Mouse (Mus musculus) forebrain, postnatal 0 days (tissue): ENCODE results near the gene Pdzd2. TPM values are rescaled to one million over a fixed set of nuclear protein-coding genes. Genes with fewer than 3 reads are reported as not detected.

Experiments used
- ATAC-seq: fragments of 200-750 bp; cut with Nextera tagmentation; 2 replicates; pipeline ENCODE4 v1.8.0; 2017; ENCODE audit warnings: mild to moderate bottlenecking, moderate library complexity
- DNase-seq: peaks from one replicate; pipeline ENCODE4 v3.0.0-alpha.2; 2015
- H3K27ac ChIP-seq: fragments of 300-500 bp; sonication (generic); 2 replicates; pipeline ENCODE4 v1.5.1; 2014; ENCODE audit warnings: low read depth, mild to moderate bottlenecking, antibody characterized with exemption, low read length, moderate library complexity, mixed read lengths
- H3K27me3 ChIP-seq: fragments of 300-500 bp; sonication (generic); 2 replicates; pipeline ENCODE4 v1.6.1; 2014; ENCODE audit warnings: mild to moderate bottlenecking, low read length, mixed read lengths; ENCODE audit not compliant: insufficient read depth
- H3K36me3 ChIP-seq: fragments of 300-500 bp; sonication (generic); 2 replicates; pipeline ENCODE4 v1.6.1; 2014; ENCODE audit warnings: mild to moderate bottlenecking, moderate library complexity; ENCODE audit not compliant: insufficient read depth
- H3K4me1 ChIP-seq: fragments of 300-500 bp; sonication (generic); 2 replicates; pipeline ENCODE4 v1.6.1; 2014; ENCODE audit warnings: antibody characterized with exemption; ENCODE audit not compliant: insufficient read depth
- H3K4me2 ChIP-seq: fragments of 300-500 bp; sonication (generic); 2 replicates; pipeline ENCODE4 v1.6.1; 2014; ENCODE audit warnings: low read depth, mild to moderate bottlenecking, moderate library complexity
- H3K4me3 ChIP-seq: fragments of 300-500 bp; sonication (generic); 2 replicates; pipeline ENCODE4 v1.5.1; 2014; ENCODE audit warnings: low read depth, low read length, mixed read lengths
- H3K9ac ChIP-seq: fragments of 300-500 bp; sonication (generic); 2 replicates; pipeline ENCODE4 v1.6.1; 2014; ENCODE audit warnings: mild to moderate bottlenecking
- H3K9me3 ChIP-seq: fragments of 300-500 bp; sonication (generic); 2 replicates; pipeline ENCODE4 v1.6.1; 2016; ENCODE audit warnings: low read length
- CTCF ChIP-seq: sonication (generic); IDR thresholded peaks from 2 replicates; pipeline ENCODE4 v1.5.1; 2016; ENCODE audit warnings: antibody characterized with exemption, control low read depth, low read depth
- WGBS: fragments of 180-500 bp; shearing (Covaris S2); extraction: QIAGEN DNeasy Blood & Tissue Kit; methylation state at CpG from one replicate; pipeline ENCODE4 v1.1.7; 2014; 5-methylcytosine and 5-hydroxymethylcytosine counted together
- polyA plus RNA-seq: library from polyadenylated mRNA; unstranded; fragments of >200 nt; fragmentation: Nextera tagmentation; extraction: Ambion mirVana; gene quantifications from 2 replicates; pipeline ENCODE4 v1.2.1, GENCODE M21; 2015
- total RNA-seq: library from RNA; depleted of rRNA; stranded (reverse); fragments of >200 nt; gene quantifications from 2 replicates; pipeline ENCODE4 v1.2.3, GENCODE M21; 2014

Pdzd2 gene
- total and polyA plus RNA-seq, 2 experiments from 2014 or later = 9.4 to 18.9 TPM

DNA sequence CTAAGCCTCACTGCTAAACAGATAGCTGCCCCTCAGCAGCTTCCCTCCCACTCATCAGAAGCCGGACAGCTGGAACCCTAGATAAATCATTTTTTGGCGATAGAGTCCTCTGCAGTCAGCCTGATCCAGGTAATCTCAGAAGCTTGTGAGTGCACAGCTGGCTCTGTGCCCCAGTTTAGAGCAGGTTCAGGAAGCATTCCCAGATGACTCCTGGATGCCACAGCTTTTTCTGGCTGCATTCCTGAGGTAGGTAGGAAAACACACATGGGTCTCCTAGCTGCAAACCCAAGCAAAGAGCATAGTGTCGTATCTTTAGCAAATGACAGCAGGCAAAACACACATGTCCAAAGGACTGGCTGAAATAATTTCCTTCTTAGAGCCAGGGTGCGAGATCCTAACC, 13.5 kb upstream of the Pdzd2 start:
- H3K4me2 ChIP-seq = no peak overlapping the region
- TF ChIP-seq CTCF = no peak

DNA sequence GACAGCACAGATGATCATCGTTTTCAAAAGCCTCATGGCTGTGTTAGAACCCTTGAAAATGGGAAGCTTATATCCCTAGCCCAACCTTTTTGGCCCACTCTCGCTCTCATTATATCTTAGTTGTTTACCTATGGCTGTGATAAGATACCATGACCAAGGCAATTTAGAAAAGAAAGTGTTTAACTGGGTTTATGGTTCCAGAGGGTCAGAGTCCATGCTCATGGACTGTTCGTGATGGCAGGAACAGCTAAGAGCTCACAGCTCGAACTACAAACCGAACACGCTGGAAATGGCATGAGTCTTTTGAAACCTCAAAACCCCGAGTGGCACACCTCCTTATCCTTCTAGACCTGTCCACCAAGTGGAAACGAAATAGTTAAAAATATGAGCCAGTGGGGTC, 11.2 kb upstream of the Pdzd2 start:
- no peak overlapping the region for H3K4me3 ChIP-seq
- H3K27me3 ChIP-seq = no peaks in the 10 kb centered on the region
- H3K27ac ChIP-seq = no peak overlapping the region
- H3K9ac ChIP-seq = no peak overlapping the region
- TF ChIP-seq CTCF = no peak
- DNase-seq (no peak), ATAC-seq (no peak)
- H3K36me3 ChIP-seq = no peaks in the 10 kb centered on the region
- H3K9me3 ChIP-seq = no peaks in the 10 kb centered on the region
- no peak overlapping the region for H3K4me2 ChIP-seq
- H3K4me1 ChIP-seq = no peaks in the 10 kb centered on the region
- 88% methylated on average over 8 of the region's 8 CpGs for WGBS

More for the DNA sequence above, 13.5 kb upstream of the Pdzd2 start:
- Histone ChIP-seq H3K9me3 (no peaks in the 10 kb centered on the region), H3K4me3 (no peak overlapping the region), H3K27ac (no peak overlapping the region), H3K9ac (no peak overlapping the region), H3K36me3 (no peaks in the 10 kb centered on the region), H3K27me3 (no peaks in the 10 kb centered on the region), H3K4me1 (no peaks in the 10 kb centered on the region)
- no peak for ATAC-seq
- WGBS = 81% methylated on average over 4 of the region's 4 CpGs
- no peak for DNase-seq

DNA sequence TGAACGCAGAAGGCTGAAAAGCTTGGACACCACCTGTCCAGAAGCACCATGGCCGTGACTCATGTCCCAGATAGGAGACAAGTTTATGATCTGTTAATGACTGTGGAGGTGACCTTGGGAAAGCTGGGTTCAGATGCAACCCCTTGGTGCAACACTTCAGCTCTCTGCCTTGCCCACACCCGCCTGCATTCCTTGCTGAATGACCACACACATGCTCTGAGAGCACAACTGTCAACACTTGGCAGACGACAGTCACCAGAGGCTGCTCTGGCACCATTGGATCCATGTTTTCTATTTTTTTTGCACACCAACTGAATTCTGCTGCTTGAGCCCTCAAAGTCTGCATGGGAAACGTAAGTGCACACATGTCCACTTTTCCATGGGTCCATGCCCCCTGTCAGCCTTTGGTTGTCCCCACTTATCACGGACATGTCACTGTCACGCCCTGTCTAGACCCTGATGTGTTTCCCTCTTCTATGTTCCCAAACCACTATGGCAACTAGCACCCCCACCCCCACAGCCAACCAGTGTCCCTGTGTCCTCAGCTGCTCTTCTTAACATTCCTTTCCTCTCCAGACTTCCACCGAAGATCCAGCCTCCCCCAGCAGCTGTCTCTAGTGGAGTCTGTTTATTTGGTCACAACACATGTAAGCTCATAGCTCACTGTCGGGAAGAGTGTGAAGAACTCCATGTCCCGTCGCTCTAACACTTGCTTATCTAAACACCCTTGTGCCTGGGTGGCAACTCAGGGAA, 10.0 kb upstream of the Pdzd2 start:
- ATAC-seq (no peak), DNase-seq (no peak)
- Histone ChIP-seq H3K36me3 (no peaks in the 10 kb centered on the region), H3K27ac (no peak overlapping the region), H3K4me3 (no peak overlapping the region), H3K4me1 (0 out of 2 replicates have a peak, but pooled peaks cover 2% of the 10 kb centered on the region), H3K4me2 (no peak overlapping the region), H3K27me3 (no peaks in the 10 kb centered on the region), H3K9me3 (no peaks in the 10 kb centered on the region), H3K9ac (no peak overlapping the region)
- no peak for TF ChIP-seq CTCF
- 88% methylated on average over 11 of the region's 11 CpGs for WGBS

DNA sequence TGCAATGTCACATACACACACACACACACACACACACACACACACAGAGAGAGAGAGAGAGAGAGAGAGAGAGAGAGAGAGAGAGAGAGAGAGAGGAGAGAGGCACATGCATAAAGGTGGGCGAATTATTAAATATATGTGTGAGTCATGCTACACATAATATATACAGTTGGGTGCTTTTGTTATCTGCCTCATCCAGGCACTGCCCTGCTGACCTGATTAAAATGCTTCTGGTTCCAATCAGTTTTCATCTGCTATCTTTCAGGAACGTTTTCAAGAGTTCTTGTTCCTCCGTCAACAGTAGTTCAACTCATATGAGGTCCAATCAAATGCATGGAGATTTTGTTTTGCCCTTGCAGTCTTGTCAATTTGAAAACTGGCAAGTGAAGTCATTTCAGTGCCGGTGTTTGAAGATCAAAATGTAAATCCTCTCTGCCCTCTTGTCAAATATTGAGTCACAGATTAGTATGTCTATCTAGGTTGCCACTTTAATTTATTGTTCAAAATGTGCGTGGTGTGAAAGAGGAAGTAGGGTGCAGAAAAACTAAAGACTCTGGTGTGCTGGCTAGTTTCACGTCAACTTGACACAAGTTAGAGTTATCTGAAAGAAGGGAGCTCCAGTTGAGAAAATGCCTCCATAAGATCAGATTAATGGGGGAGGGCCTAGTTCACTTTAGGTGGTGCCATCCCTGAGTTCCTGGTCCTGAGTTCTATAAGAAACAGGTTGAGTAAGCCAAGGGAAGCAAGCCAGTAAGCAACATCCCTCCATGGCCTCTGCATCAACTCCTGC, 2.6 kb upstream of the Pdzd2 start:
- peaks cover 6% of the 10 kb centered on the region; the same call in 1 of the 2 replicates for H3K4me1 ChIP-seq
- H3K4me3 ChIP-seq = no peak overlapping the region
- 87% methylated on average over 6 of the region's 6 CpGs for WGBS
- no peak for ATAC-seq
- no peak overlapping the region for H3K27ac ChIP-seq
- no peaks in the 10 kb centered on the region for H3K9me3 ChIP-seq
- H3K9ac ChIP-seq = no peak overlapping the region
- no peak for TF ChIP-seq CTCF
- 0 out of 2 replicates have a peak, but pooled peaks cover 6% of the 10 kb centered on the region for H3K27me3 ChIP-seq
- no peak overlapping the region for H3K4me2 ChIP-seq
- no peaks in the 10 kb centered on the region for H3K36me3 ChIP-seq
- no peak for DNase-seq

DNA sequence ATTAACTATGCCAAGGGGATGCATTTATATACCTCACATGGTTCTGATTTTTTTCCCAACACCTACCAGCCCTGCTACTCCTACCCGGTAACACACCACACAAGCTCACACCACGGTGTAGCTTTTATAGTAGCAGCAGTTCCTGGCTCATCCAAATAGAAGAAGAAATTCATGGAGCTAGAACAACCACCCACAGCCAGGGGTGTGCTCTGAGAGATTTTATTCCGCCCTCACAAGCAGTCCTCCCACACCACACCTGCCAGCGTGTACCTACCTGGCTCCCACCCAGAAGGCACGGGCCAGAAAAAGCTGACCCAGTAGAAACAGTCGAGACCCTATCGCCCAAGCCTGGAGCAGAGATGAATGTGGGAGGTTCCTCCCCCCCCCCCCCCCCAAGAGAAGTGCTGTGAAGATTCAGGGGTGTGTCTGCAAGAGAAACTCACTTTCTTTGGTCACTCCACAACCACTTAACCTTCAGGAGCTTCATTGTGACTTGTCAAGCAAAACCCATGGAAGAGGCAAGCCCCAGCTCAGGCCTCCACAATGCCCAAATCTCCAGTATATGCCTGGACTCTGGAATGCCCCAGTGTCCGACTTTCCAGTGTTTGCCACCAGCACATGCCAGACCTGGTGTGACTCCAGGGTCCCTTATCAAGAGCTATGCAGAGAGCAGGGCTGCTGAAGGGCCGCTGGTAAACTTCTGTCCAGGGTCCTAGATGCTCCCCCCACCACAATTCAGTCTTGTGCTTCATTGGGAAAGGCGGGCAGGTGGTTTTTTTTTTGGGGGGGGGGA, 1.2 kb downstream of the Pdzd2 start:
- ATAC-seq = no peak
- DNase-seq = peak; percentile 12
- 0 out of 2 replicates have a peak, but pooled peaks cover 6% of the 10 kb centered on the region for H3K27me3 ChIP-seq
- peak overlapping the region; percentile 54 for H3K4me3 ChIP-seq
- H3K27ac ChIP-seq = no peak overlapping the region
- TF ChIP-seq CTCF = no peak
- no peaks in the 10 kb centered on the region for H3K36me3 ChIP-seq
- no peaks in the 10 kb centered on the region for H3K9me3 ChIP-seq
- WGBS = 38% methylated on average over 10 of the region's 10 CpGs
- H3K4me1 ChIP-seq = peaks cover 3% of the 10 kb centered on the region; the same call in 1 of the 2 replicates
- H3K9ac ChIP-seq = peak overlapping the region; percentile 59; the same call in 1 of the 2 replicates
- H3K4me2 ChIP-seq = peak overlapping the region; percentile 68

DNA sequence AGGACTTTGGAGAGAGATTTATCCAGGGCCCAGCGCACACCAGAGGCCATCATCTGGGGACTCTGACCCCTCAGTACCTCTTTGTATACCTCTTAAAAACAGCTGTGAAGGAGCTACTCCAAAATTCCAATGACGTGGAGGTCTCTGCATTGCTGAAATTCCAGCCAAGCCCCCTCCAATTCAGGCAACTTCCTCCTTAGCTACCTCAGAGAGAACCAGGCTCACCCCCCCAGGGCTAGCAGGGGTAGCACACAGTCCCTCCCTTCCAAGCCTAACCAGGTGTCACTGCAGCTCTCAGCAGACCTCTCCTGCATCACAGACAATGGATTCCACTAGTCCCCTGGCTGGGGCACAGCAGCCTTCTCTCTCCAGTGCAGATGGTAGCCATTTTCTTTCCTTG, 4.5 kb downstream of the Pdzd2 start:
- ATAC-seq = no peak
- no peaks in the 10 kb centered on the region for H3K36me3 ChIP-seq
- H3K4me1 ChIP-seq = no peaks in the 10 kb centered on the region
- no peak for DNase-seq
- H3K4me2 ChIP-seq = no peak overlapping the region
- WGBS = 35% methylated on average over 2 of the region's 2 CpGs
- no peak overlapping the region for H3K9ac ChIP-seq
- no peak for TF ChIP-seq CTCF
- 0 out of 2 replicates have a peak, but pooled peaks cover 6% of the 10 kb centered on the region for H3K27me3 ChIP-seq
- no peaks in the 10 kb centered on the region for H3K9me3 ChIP-seq
- no peak overlapping the region for H3K4me3 ChIP-seq
- H3K27ac ChIP-seq = no peak overlapping the region
